Mouse (Mus musculus) limb, embryonic 14.5 days (tissue): ENCODE measurements around the gene Cog8. TPM values are rescaled to one million over a fixed set of nuclear protein-coding genes. Genes with fewer than 3 reads are reported as not detected.

Experiments used
- ATAC-seq: fragments of 200-750 bp; cut with Nextera tagmentation; 2 replicates; pipeline ENCODE4 v1.8.0; 2017; ENCODE audit warnings: low read depth, moderate number of reproducible peaks, moderate TSS enrichment; ENCODE audit not compliant: low FRiP score
- DNase-seq: peaks from one replicate; pipeline ENCODE4 v3.0.0-alpha.2; 2015; ENCODE audit warnings: low spot score
- H3K27ac ChIP-seq: fragments of 300-500 bp; sonication (generic); replicated peaks from 2 replicates; pipeline ENCODE4 v1.5.1; 2014; ENCODE audit warnings: low read depth, mild to moderate bottlenecking, low read length, moderate library complexity, mixed read lengths
- H3K27me3 ChIP-seq: fragments of 300-500 bp; sonication (generic); 2 replicates; pipeline ENCODE4 v1.6.1; 2014; ENCODE audit warnings: low read length, mixed read lengths; ENCODE audit not compliant: control insufficient read depth, insufficient read depth
- H3K36me3 ChIP-seq: fragments of 300-500 bp; sonication (generic); 2 replicates; pipeline ENCODE4 v1.6.1; 2014; ENCODE audit warnings: mild to moderate bottlenecking, low read length, moderate library complexity, mixed read lengths; ENCODE audit not compliant: control insufficient read depth, insufficient read depth
- H3K4me1 ChIP-seq: fragments of 300-500 bp; sonication (generic); 2 replicates; pipeline ENCODE4 v1.6.1; 2014; ENCODE audit warnings: antibody characterized with exemption, low read length, mixed read lengths; ENCODE audit not compliant: control insufficient read depth, insufficient read depth
- H3K4me2 ChIP-seq: fragments of 300-500 bp; sonication (generic); replicated peaks from 2 replicates; pipeline ENCODE4 v1.6.1; 2014; ENCODE audit warnings: low read depth, mild to moderate bottlenecking, low read length, moderate library complexity; ENCODE audit not compliant: severe bottlenecking
- H3K4me3 ChIP-seq: fragments of 300-500 bp; sonication (generic); replicated peaks from 2 replicates; pipeline ENCODE4 v1.5.1; 2014; ENCODE audit warnings: low read length
- H3K9ac ChIP-seq: fragments of 300-500 bp; sonication (generic); 2 replicates; pipeline ENCODE4 v1.6.1; 2014; ENCODE audit warnings: mild to moderate bottlenecking, low read depth, low read length, moderate library complexity; ENCODE audit not compliant: severe bottlenecking
- H3K9me3 ChIP-seq: fragments of 300-500 bp; sonication (generic); 2 replicates; pipeline ENCODE4 v1.6.1; 2016; ENCODE audit warnings: low read length; ENCODE audit not compliant: control insufficient read depth
- POLR2A ChIP-seq: fragments of 200-500 bp; IDR thresholded peaks from 2 replicates; pipeline ENCODE4 v1.8.0; 2012; ENCODE audit warnings: inconsistent platforms, mild to moderate bottlenecking, moderate library complexity, borderline replicate concordance; ENCODE audit not compliant: insufficient read depth, insufficient read length; ENCODE audit errors: extremely low read depth
- WGBS: fragments of 180-500 bp; shearing (Covaris S2); extraction: QIAGEN DNeasy Blood & Tissue Kit; methylation state at CpG from one replicate; pipeline ENCODE4 v1.1.7; 2014; 5-methylcytosine and 5-hydroxymethylcytosine counted together
- polyA plus RNA-seq, 2 experiments: library from polyadenylated mRNA; depleted of rRNA in 1 of 2; stranded (reverse) in 1 of 2; unstranded in 1 of 2; fragments of >200 nt; fragmentation: Nextera tagmentation in 1 of 2; extraction: Ambion mirVana in 1 of 2; gene quantifications; 2 replicates each; pipeline versions ENCODE4 v1.2.1 to v1.2.3; 2012 to 2014

The Cog8 gene
- polyA plus RNA-seq, 2 experiments = 40.9 to 56.7 TPM

DNA sequence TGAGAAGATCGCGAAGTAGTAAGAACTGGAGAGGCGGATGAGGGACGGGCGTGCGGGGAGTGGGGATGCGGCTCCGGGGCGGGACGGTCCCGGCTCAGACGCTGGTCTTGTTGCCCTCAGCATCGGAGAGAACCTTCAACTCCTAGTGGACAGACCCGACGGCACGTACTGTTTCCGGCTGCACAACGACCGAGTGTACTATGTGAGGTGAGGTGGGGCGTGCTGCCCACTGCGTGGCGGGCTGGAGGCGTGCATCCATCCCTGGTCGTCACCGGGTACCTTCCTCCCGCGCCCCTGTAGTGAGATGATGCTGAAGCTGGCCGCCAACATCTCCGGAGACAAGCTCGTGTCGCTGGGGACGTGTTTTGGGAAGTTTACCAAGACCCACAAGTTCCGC, 482 bp upstream of the Cog8 start:
- Histone ChIP-seq H3K27me3 (no peaks in the 10 kb centered on the region), H3K27ac (peak overlapping the region; percentile 43), H3K4me1 (peaks cover 18% of the 10 kb centered on the region), H3K9ac (peak overlapping the region; percentile 84), H3K4me3 (peak overlapping the region; percentile 98), H3K9me3 (no peaks in the 10 kb centered on the region), H3K4me2 (peak overlapping the region; percentile 86), H3K36me3 (peaks cover 37% of the 10 kb centered on the region)
- TF ChIP-seq POLR2A = 0 out of 2 replicates have a peak, but pooled peaks have one; percentile 26
- DNase-seq (no peak), ATAC-seq (0 out of 2 replicates have a peak, but pooled peaks have one; percentile 23)
- under 1% methylated on average over 33 of the region's 33 CpGs for WGBS

DNA sequence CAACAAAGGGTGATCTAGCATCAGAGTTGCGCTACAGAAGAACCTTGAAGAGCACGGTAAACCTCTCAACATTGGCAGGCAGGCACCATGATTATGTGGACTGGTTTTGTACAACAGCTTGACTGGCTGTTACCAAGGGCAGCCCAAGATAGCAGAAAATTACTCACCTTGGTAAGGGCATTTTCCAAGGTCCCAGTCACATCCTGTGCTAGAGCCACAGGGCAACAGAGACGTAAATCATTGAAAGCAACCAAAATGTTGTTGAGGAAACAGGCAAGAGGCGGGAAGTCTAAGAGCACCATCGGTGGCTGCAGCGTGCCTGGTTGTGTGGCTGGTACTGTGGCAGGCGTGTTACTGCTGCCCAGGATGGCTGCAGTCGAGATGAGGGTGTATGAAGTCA, 4.4 kb downstream of the Cog8 start:
- no peak overlapping the region for H3K4me2 ChIP-seq
- TF ChIP-seq POLR2A = no peak
- H3K36me3 ChIP-seq = peaks cover 50% of the 10 kb centered on the region
- WGBS = 98% methylated on average over 8 of the region's 8 CpGs
- DNase-seq (no peak), ATAC-seq (no peak)
- no peaks in the 10 kb centered on the region for H3K27me3 ChIP-seq
- no peak overlapping the region for H3K9ac ChIP-seq
- no peak overlapping the region for H3K27ac ChIP-seq
- peaks cover 20% of the 10 kb centered on the region for H3K4me1 ChIP-seq
- H3K4me3 ChIP-seq = no peak overlapping the region
- H3K9me3 ChIP-seq = no peaks in the 10 kb centered on the region; the same call in 1 of the 2 replicates

DNA sequence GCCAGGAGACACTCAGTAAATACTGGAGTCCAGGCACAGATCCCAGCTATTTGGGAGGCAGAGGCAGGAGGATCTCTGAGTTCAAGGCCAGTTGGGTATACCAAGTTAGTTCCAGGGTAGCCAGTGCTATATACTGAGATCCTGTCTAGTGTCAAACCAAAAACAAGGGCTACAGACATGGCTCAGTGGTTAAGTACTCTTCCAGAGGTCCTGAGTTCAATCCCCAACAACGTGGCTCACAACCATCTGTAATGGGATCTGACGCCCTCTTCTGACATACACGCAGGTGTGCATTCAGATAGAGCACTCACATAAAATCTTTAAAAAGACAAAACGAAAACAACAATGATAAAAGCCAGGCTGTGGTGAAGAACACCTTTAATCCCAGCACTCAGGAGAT, 7.0 kb downstream of the Cog8 start:
- ATAC-seq (no peak), DNase-seq (no peak)
- H3K9ac ChIP-seq = no peak overlapping the region
- peak overlapping the region; percentile 90; the same call in 1 of the 2 replicates for H3K4me3 ChIP-seq
- H3K9me3 ChIP-seq = no peaks in the 10 kb centered on the region; the same call in 1 of the 2 replicates
- TF ChIP-seq POLR2A = no peak
- peaks cover 10% of the 10 kb centered on the region; the same call in 1 of the 2 replicates for H3K4me1 ChIP-seq
- WGBS = 90% methylated on average over 4 of the region's 4 CpGs
- no peak overlapping the region for H3K27ac ChIP-seq
- no peak overlapping the region; the same call in 1 of the 2 replicates for H3K4me2 ChIP-seq
- no peaks in the 10 kb centered on the region for H3K27me3 ChIP-seq
- peaks cover 75% of the 10 kb centered on the region for H3K36me3 ChIP-seq

DNA sequence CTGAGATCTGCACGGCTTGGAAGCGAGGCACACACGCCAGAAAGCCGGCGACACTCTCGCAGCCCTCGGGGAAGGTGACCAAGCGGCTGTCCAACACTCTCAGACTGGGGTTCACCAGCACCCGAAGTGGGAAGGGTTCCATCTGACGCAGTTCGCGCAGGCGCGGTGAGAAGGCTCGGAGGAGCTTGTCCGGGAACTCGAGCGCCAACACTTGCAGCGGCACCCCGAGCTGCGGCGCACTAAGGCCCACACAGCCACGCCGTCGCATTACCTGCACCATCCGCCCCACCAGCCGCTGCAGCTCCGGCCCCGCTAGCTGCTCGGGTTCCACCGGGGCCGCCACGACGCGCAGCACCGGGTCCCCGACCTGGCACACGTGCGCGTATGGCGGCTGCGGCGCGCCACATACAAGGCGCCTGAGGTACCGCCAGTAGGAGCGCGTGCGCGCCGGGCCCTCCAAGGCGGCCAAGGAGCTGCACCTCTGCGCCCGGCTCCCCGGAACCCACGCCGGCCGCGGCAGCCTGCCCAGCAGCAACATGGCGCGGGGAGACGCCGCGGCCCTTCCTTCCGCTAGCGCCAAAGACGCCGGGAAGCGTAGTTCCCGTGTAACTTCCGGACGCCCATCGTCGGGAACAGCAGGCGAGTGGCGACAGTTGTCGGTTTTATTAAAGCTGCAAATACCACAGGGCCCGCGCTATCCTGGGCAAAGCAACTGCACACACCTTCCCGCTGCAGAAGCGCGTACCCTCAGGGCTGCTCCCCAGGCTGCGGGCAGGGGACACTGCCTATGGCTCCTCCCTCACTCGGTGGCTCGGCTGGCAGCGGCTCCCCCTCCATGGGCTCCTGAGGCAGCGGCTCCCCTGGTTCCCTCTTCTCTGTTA, 8.2 kb downstream of the Cog8 start, which contains the start of gene Pdf:
TSS of gene Pdf (minus strand) at position 554 of the 881 bp plus-strand sequence.
- H3K27me3 ChIP-seq = no peaks in the 10 kb centered on the region
- no peaks in the 10 kb centered on the region; the same call in 1 of the 2 replicates for H3K9me3 ChIP-seq
- ATAC-seq = peak; percentile 82
- peaks cover 10% of the 10 kb centered on the region; the same call in 1 of the 2 replicates for H3K4me1 ChIP-seq
- H3K9ac ChIP-seq = peak within 1 kb of the TSS; percentile 88
- DNase-seq = peak; percentile 76
- peak; percentile 23; the same call in 1 of the 2 replicates for TF ChIP-seq POLR2A
- peak within 1 kb of the TSS; percentile 91 for H3K27ac ChIP-seq
- H3K4me2 ChIP-seq = peak within 1 kb of the TSS; percentile 87
- H3K4me3 ChIP-seq = peak within 1 kb of the TSS; percentile 90
- peaks cover 80% of the 10 kb centered on the region for H3K36me3 ChIP-seq
- WGBS = 1% methylated on average over 79 of the region's 87 CpGs

DNA sequence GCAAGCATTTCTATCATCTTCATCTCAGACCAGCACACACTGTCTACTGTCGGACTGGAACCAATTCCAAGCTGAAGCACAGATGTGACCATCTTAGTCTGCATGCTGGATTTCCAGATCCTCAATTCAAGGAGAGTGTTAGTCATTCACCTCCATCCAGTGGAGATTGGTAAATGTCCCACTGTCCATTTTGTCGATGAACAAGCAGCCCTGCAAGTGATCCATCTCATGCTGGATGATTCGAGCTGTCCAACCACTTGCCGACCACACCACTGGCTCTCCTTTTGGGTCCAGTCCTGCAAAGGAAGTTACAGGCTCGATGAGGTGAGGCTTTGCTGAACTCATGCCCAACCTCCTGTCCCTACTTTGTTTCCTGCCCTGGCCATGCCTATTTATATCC, 9.5 kb downstream of the Cog8 start:
- Histone ChIP-seq H3K4me3 (0 out of 2 replicates have a peak overlapping the region, but pooled peaks have one; percentile 7), H3K4me2 (no peak overlapping the region), H3K27ac (no peak overlapping the region), H3K9ac (no peak overlapping the region), H3K27me3 (no peaks in the 10 kb centered on the region), H3K36me3 (peaks cover 80% of the 10 kb centered on the region), H3K4me1 (peaks cover 10% of the 10 kb centered on the region; the same call in 1 of the 2 replicates), H3K9me3 (no peaks in the 10 kb centered on the region; the same call in 1 of the 2 replicates)
- WGBS = 88% methylated on average over 5 of the region's 5 CpGs
- ATAC-seq = no peak
- no peak for DNase-seq
- TF ChIP-seq POLR2A = no peak
